Mouse (Mus musculus) G1E (cell line): Measurements from ENCODE around the gene Spag17.

Experiments
- CTCF ChIP-seq: IDR thresholded peaks from 2 replicates; pipeline ENCODE4 v1.5.1; 2012; ENCODE audit warnings: low read depth, low read length, inconsistent platforms, mixed read lengths
- TAL1 ChIP-seq: conservative IDR thresholded peaks from 2 replicates; pipeline ENCODE4 v1.6.1; 2012; ENCODE audit warnings: low read depth, low read length, inconsistent platforms, mixed read lengths

DNA sequence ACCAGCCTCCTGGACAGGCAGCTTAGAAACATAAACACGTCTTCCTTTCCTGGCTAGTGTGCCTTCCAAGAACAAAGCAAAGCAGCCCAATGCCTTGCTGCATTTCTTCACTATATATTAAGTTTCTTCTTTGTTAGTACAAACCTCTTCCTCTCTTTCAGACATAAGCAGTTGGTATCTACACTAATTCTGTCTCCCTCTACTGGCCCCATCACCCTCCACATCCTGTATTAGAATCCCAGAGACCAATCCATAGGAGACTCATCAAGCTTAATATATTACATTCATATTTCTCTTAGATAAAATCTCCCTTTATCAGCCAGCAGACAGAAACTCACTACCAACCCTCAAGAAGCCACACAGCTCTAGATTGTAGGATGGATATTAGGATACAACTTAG, 237.2 kb downstream of the Spag17 start:
- TF ChIP-seq CTCF = no peak
- no peak for TF ChIP-seq TAL1
